Mouse (Mus musculus) liver, adult 2 months (tissue): ENCODE measurements around the gene Rab11fip4. TPM values are rescaled to one million over a fixed set of nuclear protein-coding genes. Genes with fewer than 3 reads are reported as not detected.

ENCODE experiments used
- DNase-seq: peaks from one replicate; pipeline ENCODE4 v3.0.0-alpha.2; 2011; ENCODE audit warnings: low read depth, low spot score; ENCODE audit errors: extremely low read depth
- H3K27ac ChIP-seq: fragments of 200-500 bp; replicated peaks from 2 replicates; pipeline ENCODE4 v1.5.1; 2012; ENCODE audit warnings: low read depth, mild to moderate bottlenecking, control low read depth, inconsistent platforms, low read length; ENCODE audit not compliant: insufficient read depth
- H3K27me3 ChIP-seq: fragments of 200-500 bp; 2 replicates; pipeline ENCODE4 v1.6.1; 2012; ENCODE audit warnings: mild to moderate bottlenecking, moderate library complexity, low read length, inconsistent platforms; ENCODE audit not compliant: control insufficient read depth, insufficient read depth
- H3K36me3 ChIP-seq: fragments of 200-500 bp; 2 replicates; pipeline ENCODE4 v1.6.1; 2012; ENCODE audit warnings: low read length, inconsistent platforms; ENCODE audit not compliant: control insufficient read depth, insufficient read depth
- H3K4me1 ChIP-seq: fragments of 200-500 bp; 2 replicates; pipeline ENCODE4 v1.6.1; 2011; ENCODE audit warnings: low read length; ENCODE audit not compliant: control insufficient read depth, insufficient read depth
- H3K4me3 ChIP-seq: fragments of 200-500 bp; 2 replicates; pipeline ENCODE4 v1.5.1; 2011; ENCODE audit warnings: low read depth, mild to moderate bottlenecking, control low read depth, low read length, moderate library complexity; ENCODE audit not compliant: insufficient read depth
- H3K79me2 ChIP-seq: fragments of 200-500 bp; 2 replicates; pipeline ENCODE4 v1.6.1; 2012; ENCODE audit warnings: inconsistent platforms, mild to moderate bottlenecking, low read length, moderate library complexity; ENCODE audit not compliant: control insufficient read depth, insufficient read depth
- H3K9ac ChIP-seq: fragments of 200-500 bp; 2 replicates; pipeline ENCODE4 v1.6.1; 2012; ENCODE audit warnings: low read depth, mild to moderate bottlenecking, control low read depth, inconsistent platforms, low read length
- CTCF ChIP-seq: fragments of 200-500 bp; IDR thresholded peaks from 2 replicates; pipeline ENCODE4 v1.5.1; 2011; ENCODE audit warnings: low read depth, low read length, control low read depth
- POLR2A ChIP-seq: fragments of 200-500 bp; IDR thresholded peaks from 2 replicates; pipeline ENCODE4 v1.6.1; 2011; ENCODE audit warnings: low read length, control low read depth; ENCODE audit not compliant: insufficient read depth; ENCODE audit errors: extremely low read depth
- WGBS: fragments of 180-500 bp; shearing (Covaris S2); methylation state at CpG from one replicate; pipeline ENCODE4 v1.1.7; 2018; 5-methylcytosine and 5-hydroxymethylcytosine counted together
- polyA plus RNA-seq: library from polyadenylated mRNA; depleted of rRNA; stranded (reverse); fragments of >200 nt; gene quantifications from 2 replicates; pipeline ENCODE4 v1.2.3, GENCODE M21; 2012
- total RNA-seq: library from RNA; depleted of rRNA; stranded (reverse); fragments of >200 nt; gene quantifications from 2 replicates; pipeline ENCODE4 v1.2.3, GENCODE M21; 2014

The Rab11fip4 gene
- total and polyA plus RNA-seq, 2 experiments, result 3.1 to 8.1 TPM

GRCm38 (mm10) chr11:79673072-79673471 lies 82.1 kb downstream of the Rab11fip4 start:
- WGBS, result 25% methylated on average over 5 of the region's 5 CpGs
- Histone ChIP-seq H3K9ac (no peak overlapping the region), H3K36me3 (no peaks in the 10 kb centered on the region), H3K79me2 (0 out of 2 replicates have a peak, but pooled peaks cover 7% of the 10 kb centered on the region), H3K27me3 (no peaks in the 10 kb centered on the region), H3K27ac (peak overlapping the region; percentile 71; the same call in 1 of the 2 replicates), H3K4me3 (no peak overlapping the region), H3K4me1 (peaks cover 18% of the 10 kb centered on the region)
- DNase-seq, result peak; percentile 99
- TF ChIP-seq POLR2A (no peak), CTCF (no peak)

DNA sequence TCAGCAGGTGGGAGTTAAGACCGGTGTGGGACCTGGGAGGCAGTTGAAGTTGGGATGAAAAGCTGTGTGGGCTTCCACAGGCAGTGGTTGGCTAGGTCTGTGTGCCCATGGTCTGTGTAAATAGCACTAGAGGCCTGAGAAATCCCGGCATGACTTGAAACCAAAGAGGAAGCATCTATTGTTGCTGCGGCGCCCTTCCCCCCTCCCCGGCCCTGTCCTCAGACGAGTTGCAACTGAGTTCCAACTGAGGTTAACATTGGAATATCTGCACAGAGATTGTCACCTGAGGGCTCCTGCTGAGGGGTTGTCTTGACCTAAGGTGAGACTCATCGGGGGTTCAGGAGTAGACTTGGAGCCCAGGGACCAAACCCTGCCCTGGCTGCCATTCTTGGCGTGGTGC lies 82.7 kb downstream of the Rab11fip4 start:
- peak overlapping the region; percentile 71 for H3K27ac ChIP-seq
- no peaks in the 10 kb centered on the region for H3K27me3 ChIP-seq
- DNase-seq, result no peak
- 0 out of 2 replicates have a peak, but pooled peaks cover 3% of the 10 kb centered on the region for H3K79me2 ChIP-seq
- no peak overlapping the region for H3K4me3 ChIP-seq
- H3K36me3 ChIP-seq, result no peaks in the 10 kb centered on the region
- no peak overlapping the region for H3K9ac ChIP-seq
- 18% methylated on average over 8 of the region's 8 CpGs for WGBS
- no peak for TF ChIP-seq CTCF
- no peak for TF ChIP-seq POLR2A
- peaks cover 18% of the 10 kb centered on the region for H3K4me1 ChIP-seq

GRCm38 (mm10) chr11:79674231-79674630 lies 83.2 kb downstream of the Rab11fip4 start:
- no peaks in the 10 kb centered on the region for H3K36me3 ChIP-seq
- H3K4me1 ChIP-seq, result peaks cover 18% of the 10 kb centered on the region
- TF ChIP-seq CTCF (no peak), POLR2A (no peak)
- peak overlapping the region; percentile 71 for H3K27ac ChIP-seq
- DNase-seq, result peak; percentile 97
- 0 out of 2 replicates have a peak, but pooled peaks cover 3% of the 10 kb centered on the region for H3K79me2 ChIP-seq
- no peak overlapping the region for H3K4me3 ChIP-seq
- H3K27me3 ChIP-seq, result no peaks in the 10 kb centered on the region
- 25% methylated on average over 3 of the region's 3 CpGs for WGBS
- H3K9ac ChIP-seq, result peak overlapping the region; percentile 9; the same call in 1 of the 2 replicates

GRCm38 (mm10) chr11:79674632-79675031 lies 83.6 kb downstream of the Rab11fip4 start:
- H3K36me3 ChIP-seq, result no peaks in the 10 kb centered on the region
- no peak overlapping the region for H3K4me3 ChIP-seq
- DNase-seq, result no peak
- 0 out of 2 replicates have a peak, but pooled peaks cover 3% of the 10 kb centered on the region for H3K79me2 ChIP-seq
- 27% methylated on average over 7 of the region's 7 CpGs for WGBS
- peak overlapping the region; percentile 9; the same call in 1 of the 2 replicates for H3K9ac ChIP-seq
- TF ChIP-seq CTCF, result no peak
- peak overlapping the region; percentile 50 for H3K27ac ChIP-seq
- peaks cover 18% of the 10 kb centered on the region for H3K4me1 ChIP-seq
- H3K27me3 ChIP-seq, result no peaks in the 10 kb centered on the region

DNA sequence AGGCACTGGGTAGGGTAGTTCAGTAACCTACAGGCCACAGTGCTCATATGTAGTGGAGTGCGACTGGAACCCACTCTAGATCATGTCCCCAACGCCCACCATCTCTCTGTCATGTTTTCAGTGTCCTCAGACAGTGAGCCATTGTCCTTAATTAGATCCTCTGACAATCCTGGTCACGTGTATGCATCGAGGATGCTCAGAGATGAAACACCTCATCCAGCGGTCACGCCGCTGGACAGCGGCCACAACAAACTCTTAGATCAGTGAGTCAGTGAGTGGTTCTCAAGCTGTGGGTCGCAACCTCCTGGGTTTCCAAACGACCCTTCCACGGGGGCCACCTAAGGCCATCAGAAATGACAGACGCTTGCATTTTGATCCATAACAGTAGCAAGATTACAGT lies 84.3 kb downstream of the Rab11fip4 start:
- no peaks in the 10 kb centered on the region for H3K27me3 ChIP-seq
- no peak overlapping the region for H3K9ac ChIP-seq
- TF ChIP-seq POLR2A, result no peak
- TF ChIP-seq CTCF, result no peak
- 0 out of 2 replicates have a peak, but pooled peaks cover 3% of the 10 kb centered on the region for H3K79me2 ChIP-seq
- H3K27ac ChIP-seq, result no peak overlapping the region
- 73% methylated on average over 12 of the region's 12 CpGs for WGBS
- H3K4me3 ChIP-seq, result no peak overlapping the region
- peaks cover 15% of the 10 kb centered on the region for H3K4me1 ChIP-seq
- no peaks in the 10 kb centered on the region for H3K36me3 ChIP-seq
- no peak for DNase-seq

DNA sequence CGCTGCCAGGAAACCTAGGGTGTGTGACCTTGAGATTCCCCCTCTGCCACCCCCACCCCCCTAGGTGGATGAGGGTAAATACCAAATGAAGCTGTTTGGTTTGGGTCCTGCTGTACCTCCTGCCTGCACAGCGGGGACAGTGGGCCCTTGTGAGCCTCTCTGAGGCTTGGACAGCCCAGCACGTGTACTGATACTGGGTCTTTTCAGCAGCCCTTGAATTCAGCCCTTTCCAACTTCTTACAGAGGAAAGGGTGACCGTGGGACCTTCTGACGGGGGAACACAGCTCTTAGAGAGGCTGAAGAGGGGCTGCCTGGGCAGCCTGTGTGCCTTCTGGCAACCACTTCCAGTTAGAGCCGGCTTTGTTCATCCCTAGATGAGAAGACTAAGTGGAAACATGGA lies 85.0 kb downstream of the Rab11fip4 start:
- H3K4me3 ChIP-seq, result no peak overlapping the region
- DNase-seq, result no peak
- TF ChIP-seq CTCF (no peak), POLR2A (no peak)
- H3K27ac ChIP-seq, result no peak overlapping the region
- no peaks in the 10 kb centered on the region for H3K27me3 ChIP-seq
- H3K4me1 ChIP-seq, result peaks cover 15% of the 10 kb centered on the region
- no peak overlapping the region for H3K9ac ChIP-seq
- 0 out of 2 replicates have a peak, but pooled peaks cover 3% of the 10 kb centered on the region for H3K79me2 ChIP-seq
- WGBS, result 81% methylated on average over 6 of the region's 6 CpGs
- no peaks in the 10 kb centered on the region for H3K36me3 ChIP-seq
